Mouse (Mus musculus) C2C12 (cell line): Measurements from ENCODE around the gene Foxp1.

Source experiments
- CTCF ChIP-seq: IDR thresholded peaks from one replicate; pipeline ENCODE4 v1.5.1; 2011; ENCODE audit not compliant: control insufficient read depth, insufficient read depth, insufficient read length
- MYOG ChIP-seq: IDR thresholded peaks from one replicate; pipeline ENCODE4 v1.6.1; 2011; ENCODE audit not compliant: control insufficient read depth, insufficient read length; ENCODE audit errors: extremely low read depth

DNA sequence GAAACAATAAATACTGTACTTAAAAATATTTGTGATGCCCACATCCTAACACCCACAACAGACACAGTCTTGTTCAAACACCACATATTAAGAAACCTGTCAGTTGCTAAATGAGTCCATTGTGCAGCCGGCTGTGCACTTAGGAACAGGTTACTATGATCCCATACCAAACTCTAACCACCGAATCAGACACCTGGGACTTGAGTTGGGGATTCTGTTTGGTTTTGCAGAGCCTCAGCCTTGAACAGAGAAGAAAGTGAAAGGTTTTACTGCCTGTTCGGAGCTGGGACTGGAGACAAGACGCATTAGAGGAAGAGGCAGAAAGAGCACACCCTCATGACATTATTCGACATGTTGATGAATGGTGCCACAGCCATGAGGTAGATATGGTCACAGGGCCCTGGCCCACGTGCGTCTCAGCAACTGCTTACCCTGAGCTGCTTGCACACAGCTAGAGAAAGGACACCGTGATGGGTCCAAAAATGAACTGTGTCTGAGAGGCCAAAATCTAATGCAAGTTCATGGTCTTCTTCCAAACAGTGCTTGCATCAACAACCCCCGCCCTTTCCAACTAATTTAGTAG lies 491.1 kb downstream of the Foxp1 start:
- TF ChIP-seq MYOG (no peak), CTCF (no peak)
